Comparison of ENCODE assay signal across 19 mouse cellular contexts in genomic region chr2:106078591-106078990, GRCm38 (mm10).
"Had no signal": no experiment of that assay in that cellular context is flagged by ENCODE, and none has a peak within 500 bp of the region (broad histone marks: within the 10 kb centered on the region; RNA-seq: fewer than 3 reads in every experiment).

No protein-coding gene starts in this region.

- H3K36me3 ChIP-seq: kidney, embryonic 15.5 days; limb, embryonic 12.5 days; limb, embryonic 15.5 days; midbrain, embryonic 15.5 days; neural tube, embryonic 13.5 days had no signal

- ATAC-seq: liver, postnatal 0 days; lung, postnatal 0 days; midbrain, embryonic 15.5 days had no signal

- H3K9me3 ChIP-seq: kidney, embryonic 15.5 days; limb, embryonic 12.5 days; limb, embryonic 15.5 days; midbrain, embryonic 15.5 days; neural tube, embryonic 13.5 days had no signal

- H3K4me2 ChIP-seq: kidney, embryonic 15.5 days; limb, embryonic 12.5 days; limb, embryonic 15.5 days; liver, embryonic 11.5 days; lung, embryonic 14.5 days; midbrain, embryonic 15.5 days; neural tube, embryonic 13.5 days had no signal

- H3K9ac ChIP-seq: kidney, embryonic 15.5 days; limb, embryonic 12.5 days; limb, embryonic 15.5 days; liver, embryonic 14.5 days; liver, postnatal 0 days; lung, embryonic 14.5 days; midbrain, embryonic 15.5 days; neural tube, embryonic 13.5 days had no signal

- DNase-seq: kidney, adult 11 months; kidney, adult 8-10 months; kidney, postnatal 10 days; kidney, postnatal 36 days; left cerebral cortex, postnatal 4 days; liver, postnatal 0 days; lung, embryonic 14.5 days; thymus, adult 18-20 months; thymus, postnatal 36 days had no signal

- H3K27me3 ChIP-seq: limb, embryonic 12.5 days; limb, embryonic 15.5 days had no signal

- H3K4me3 ChIP-seq: kidney, embryonic 15.5 days; limb, embryonic 12.5 days; limb, embryonic 15.5 days; midbrain, embryonic 15.5 days; myocyte; neural tube, embryonic 13.5 days had no signal

- H3K27ac ChIP-seq: kidney, embryonic 15.5 days; limb, embryonic 12.5 days; limb, embryonic 15.5 days; liver, embryonic 14.5 days; macrophage; midbrain, embryonic 15.5 days; neural tube, embryonic 13.5 days had no signal

- H3K4me1 ChIP-seq: kidney, embryonic 15.5 days; limb, embryonic 12.5 days; limb, embryonic 15.5 days had no signal
